Mouse (Mus musculus): Measurements from ENCODE around the gene Nphs1.
"Not testable (repeated sequence)": the region's sequence is repeated elsewhere in the genome, so short reads cannot be mapped to it uniquely, and the experiment has no call there.

Gene Nphs1

GRCm38 (mm10) chr7:30443696-30444095 is 14.4 kb upstream of the Nphs1 start:
- no peak for DNase-seq (ENCODE audit: low spot score)

- peak; percentile 81 for DNase-seq (ENCODE audit: low spot score)
Measured at GRCm38 (mm10) chr7:30444154-30444970, 13.8 kb upstream of the Nphs1 start.

GRCm38 (mm10) chr7:30444971-30445751 is 13.0 kb upstream of the Nphs1 start, which contains the start of gene Aplp1:
TSS of gene Aplp1 (minus strand) at chr7:30445535.
- no peak for DNase-seq (ENCODE audit: low spot score)

- no peak for DNase-seq (ENCODE audit: low spot score)
Measured at GRCm38 (mm10) chr7:30450241-30450640, 7.9 kb upstream of the Nphs1 start.

- no peak for DNase-seq (ENCODE audit: low spot score)
Measured at GRCm38 (mm10) chr7:30453327-30453726, 4.8 kb upstream of the Nphs1 start.

GRCm38 (mm10) chr7:30453766-30454165 is 4.3 kb upstream of the Nphs1 start:
- no peak for DNase-seq (ENCODE audit: low spot score)

GRCm38 (mm10) chr7:30454259-30454658 is 3.9 kb upstream of the Nphs1 start:
- DNase-seq (ENCODE audit: low spot score), result no peak

- DNase-seq (ENCODE audit: low spot score), result no peak
Measured at GRCm38 (mm10) chr7:30456487-30456886, 1.6 kb upstream of the Nphs1 start.

- DNase-seq (ENCODE audit: low spot score), result no peak
Measured at GRCm38 (mm10) chr7:30456911-30457628, 1.0 kb upstream of the Nphs1 start.

GRCm38 (mm10) chr7:30459484-30459883 is 1.4 kb downstream of the Nphs1 start:
- no peak for DNase-seq (ENCODE audit: low spot score)

- no peak for DNase-seq (ENCODE audit: low spot score)
Measured at GRCm38 (mm10) chr7:30463568-30463967, 5.5 kb downstream of the Nphs1 start.

GRCm38 (mm10) chr7:30463996-30464395 is 5.9 kb downstream of the Nphs1 start:
- no peak for DNase-seq (ENCODE audit: low spot score)

- DNase-seq (ENCODE audit: low spot score), result no peak
Measured at GRCm38 (mm10) chr7:30464816-30465300, 6.7 kb downstream of the Nphs1 start.

- DNase-seq (ENCODE audit: low spot score), result no peak
Measured at GRCm38 (mm10) chr7:30472411-30472810, 14.3 kb downstream of the Nphs1 start.

- DNase-seq (ENCODE audit: low spot score), result no peak
Measured at GRCm38 (mm10) chr7:30474999-30475398, 16.9 kb downstream of the Nphs1 start.

GRCm38 (mm10) chr7:30476136-30476535 is 18.0 kb downstream of the Nphs1 start:
- not testable (repeated sequence) for DNase-seq (ENCODE audit: low spot score)

- no peak for DNase-seq (ENCODE audit: low spot score)
Measured at GRCm38 (mm10) chr7:30477415-30478381, 19.6 kb downstream of the Nphs1 start.

- DNase-seq (ENCODE audit: low spot score), result no peak
Measured at GRCm38 (mm10) chr7:30484250-30484649, 26.1 kb downstream of the Nphs1 start.

- DNase-seq (ENCODE audit: low spot score), result peak; percentile 23
Measured at GRCm38 (mm10) chr7:30490251-30490956, 32.3 kb downstream of the Nphs1 start.

GRCm38 (mm10) chr7:30490957-30491307 is 32.8 kb downstream of the Nphs1 start:
- DNase-seq (ENCODE audit: low spot score), result no peak

- peak; percentile 25 for DNase-seq (ENCODE audit: low spot score)
Measured at GRCm38 (mm10) chr7:30492765-30493164, 34.6 kb downstream of the Nphs1 start.

Measured in left cerebral cortex, adult 11 months (tissue).